ENCODE assay signal across 22 mouse cellular contexts in genomic region chr12:100206521-100206920, GRCm38 (mm10). TPM values are rescaled to one million over a fixed set of nuclear protein-coding genes. Genes with fewer than 3 reads are reported as not detected.
A peak's percentile ranks its signal among the peaks of the same experiment; 100 is the strongest.
DNase-seq lines count a peak whose midpoint lies in the region; ATAC-seq and TF ChIP-seq lines count a peak whose summit lies in the region.
"Had no signal": no experiment of that assay in that cellular context is flagged by ENCODE, and none has a peak within 500 bp of the region (broad histone marks: within the 10 kb centered on the region; RNA-seq: fewer than 3 reads in every experiment).

No protein-coding gene starts in this region.

- TF ChIP-seq CTCF in kidney, adult 2 months (conservative IDR thresholded peaks at IDR 0.05; ENCODE audit: insufficient read depth, insufficient read length, low read depth, low read length): no peak
- TF ChIP-seq CTCF in kidney, postnatal 0 days (IDR thresholded peaks at IDR 0.05; ENCODE audit: low read depth): no peak

- ATAC-seq in kidney, embryonic 15.5 days (replicated peaks; ENCODE audit: low FRiP score): no peak
- no peak for ATAC-seq in kidney, postnatal 0 days (replicated peaks; ENCODE audit: low FRiP score, low read depth)
- ATAC-seq: activated CD4-positive, CD25-positive, alpha-beta regulatory T cell, adult 4 months; CD4-positive, CD25-positive, alpha-beta regulatory T cell, adult 4 months; forebrain, embryonic 13.5 days; forebrain, embryonic 15.5 days; Patski had no signal

- peak; percentile 65 for DNase-seq in kidney, adult 2 months
- no peak for DNase-seq in kidney, postnatal 36 days
- no peak for DNase-seq in kidney, adult 8-10 months
- DNase-seq in kidney, postnatal 0 days (ENCODE audit: low spot score): no peak
- DNase-seq in kidney, postnatal 10 days: no peak
- DNase-seq: adrenal gland, adult 8-10 months; B cell, adult 2 months; cerebellum, adult 11-12 months; cerebellum, adult 2 months; cerebellum, adult 9-10 months; cerebellum, postnatal 10 days; cerebellum, postnatal 25 days had no signal

- H3K27me3 ChIP-seq in kidney, adult 2 months (replicated peaks; ENCODE audit: control insufficient read depth, insufficient read depth, low read length): no peaks in the 10 kb centered on the region
- no peaks in the 10 kb centered on the region for H3K27me3 ChIP-seq in kidney, embryonic 15.5 days
- no peaks in the 10 kb centered on the region for H3K27me3 ChIP-seq in kidney, postnatal 0 days (ENCODE audit: insufficient read depth, low read length)
- H3K27me3 ChIP-seq: CH12.LX; embryonic facial prominence, embryonic 12.5 days; forebrain, embryonic 13.5 days; forebrain, embryonic 15.5 days; Patski had no signal

- H3K27ac ChIP-seq in kidney, adult 2 months (ENCODE audit: insufficient read depth, low read depth, low read length): peak overlapping the region; percentile 53; the same call in 1 of the 2 replicates
- H3K27ac ChIP-seq in kidney, embryonic 15.5 days: peak overlapping the region; percentile 59; the same call in 1 of the 2 replicates
- peak overlapping the region; percentile 10; the same call in 1 of the 2 replicates for H3K27ac ChIP-seq in kidney, postnatal 0 days
- H3K27ac ChIP-seq: embryonic facial prominence, embryonic 10.5 days; embryonic facial prominence, embryonic 12.5 days; forebrain, embryonic 13.5 days; forebrain, embryonic 15.5 days had no signal

- H3K4me1 ChIP-seq in kidney, adult 2 months (ENCODE audit: control insufficient read depth, insufficient read depth, low read length): peaks cover 3% of the 10 kb centered on the region; the same call in 1 of the 2 replicates
- peaks cover 42% of the 10 kb centered on the region for H3K4me1 ChIP-seq in kidney, embryonic 15.5 days
- H3K4me1 ChIP-seq in kidney, postnatal 0 days (replicated peaks; ENCODE audit: insufficient read depth, low read length): peaks cover 4% of the 10 kb centered on the region; the same call in 1 of the 2 replicates

- H3K9ac ChIP-seq in kidney, embryonic 15.5 days: no peak overlapping the region
- H3K9ac ChIP-seq in kidney, postnatal 0 days (ENCODE audit: low read depth, low read length): no peak overlapping the region
- H3K9ac ChIP-seq: embryonic facial prominence, embryonic 12.5 days; forebrain, embryonic 13.5 days; forebrain, embryonic 15.5 days had no signal

- H3K4me2 ChIP-seq in kidney, embryonic 15.5 days: no peak overlapping the region
- no peak overlapping the region for H3K4me2 ChIP-seq in kidney, postnatal 0 days (ENCODE audit: low read length)
- H3K4me2 ChIP-seq: embryonic facial prominence, embryonic 12.5 days; forebrain, embryonic 13.5 days; forebrain, embryonic 15.5 days had no signal

- no peak overlapping the region for H3K4me3 ChIP-seq in kidney, adult 2 months (ENCODE audit: insufficient read depth, low read depth, low read length)
- H3K4me3 ChIP-seq in kidney, embryonic 15.5 days (replicated peaks): no peak overlapping the region
- no peak overlapping the region for H3K4me3 ChIP-seq in kidney, postnatal 0 days (replicated peaks; ENCODE audit: low read depth, low read length)
- H3K4me3 ChIP-seq: embryonic facial prominence, embryonic 10.5 days; embryonic facial prominence, embryonic 12.5 days; forebrain, embryonic 13.5 days; forebrain, embryonic 15.5 days had no signal

- TF ChIP-seq POLR2A in kidney, adult 2 months (IDR thresholded peaks at IDR 0.05; ENCODE audit: low read depth, low read length): no peak

- H3K36me3 ChIP-seq in kidney, adult 2 months (ENCODE audit: control insufficient read depth, insufficient read depth, low read length): peaks cover 16% of the 10 kb centered on the region
- H3K36me3 ChIP-seq in kidney, embryonic 15.5 days: peaks cover 84% of the 10 kb centered on the region
- H3K36me3 ChIP-seq in kidney, postnatal 0 days (ENCODE audit: insufficient read depth, low read length): peaks cover 53% of the 10 kb centered on the region

- H3K9me3 ChIP-seq in kidney, embryonic 15.5 days (replicated peaks): no peaks in the 10 kb centered on the region
- H3K9me3 ChIP-seq in kidney, postnatal 0 days (replicated peaks; ENCODE audit: low read length): no peaks in the 10 kb centered on the region
- H3K9me3 ChIP-seq: embryonic facial prominence, embryonic 10.5 days; embryonic facial prominence, embryonic 12.5 days; forebrain, embryonic 13.5 days; forebrain, embryonic 15.5 days; G1E had no signal

- 40% methylated on average over 3 of the region's 3 CpGs for WGBS in kidney, adult 2 months
- WGBS in kidney, embryonic 15.5 days: 42% methylated on average over 3 of the region's 3 CpGs
- WGBS in kidney, postnatal 0 days: 46% methylated on average over 3 of the region's 3 CpGs

RNA-seq across cellular contexts. Expression of gene Calm1, which starts 7.3 kb away (rescaled TPM):
- 133 and 185 TPM in 2 replicates for polyA plus RNA-seq in kidney, adult 2 months (2012; rRNA removed)
- 1,314 and 1,392 TPM in 2 replicates for polyA plus RNA-seq in kidney, embryonic 15.5 days (2015; fragmentation: Nextera tagmentation; extraction: Ambion mirVana)
- polyA plus RNA-seq in kidney, postnatal 0 days (2015; fragmentation: Nextera tagmentation; extraction: Ambion mirVana): 1,372 and 1,376 TPM in 2 replicates

RNA-seq across cellular contexts. Expression of gene Nrde2, which starts 47.1 kb away (rescaled TPM):
- 8.3 TPM in 2 replicates for polyA plus RNA-seq in kidney, adult 2 months (2012; rRNA removed)
- 18.4 and 18.9 TPM in 2 replicates for polyA plus RNA-seq in kidney, embryonic 15.5 days (2015; fragmentation: Nextera tagmentation; extraction: Ambion mirVana)
- polyA plus RNA-seq in kidney, postnatal 0 days (2015; fragmentation: Nextera tagmentation; extraction: Ambion mirVana): 17.2 and 18.6 TPM in 2 replicates
